Mouse (Mus musculus) CH12.LX (cell line): ENCODE measurements around the gene Otud7a.

Experiments used
- CHD2 ChIP-seq: IDR thresholded peaks from 2 replicates; pipeline ENCODE4 v1.6.1; 2011; ENCODE audit warnings: low read length, improper control_type of control experiment
- CTCF ChIP-seq, 2 experiments: IDR thresholded peaks in 1 of 2; conservative IDR thresholded peaks in 1 of 2; 2 replicates each; pipeline ENCODE4 v1.5.1; 2011 to 2012; ENCODE audit warnings: low read depth in 2 of 2, low read length in 2 of 2, improper control_type of control experiment in 1 of 2, inconsistent platforms in 1 of 2, mild to moderate bottlenecking in 1 of 2, moderate library complexity in 1 of 2
- EP300 ChIP-seq: IDR thresholded peaks from 2 replicates; pipeline ENCODE4 v1.6.1; 2011; ENCODE audit warnings: low read length, improper control_type of control experiment
- KAT2A ChIP-seq: IDR thresholded peaks from 2 replicates; pipeline ENCODE4 v1.6.1; 2012; ENCODE audit warnings: low read length, improper control_type of control experiment, inconsistent platforms; ENCODE audit not compliant: insufficient replicate concordance
- MAX ChIP-seq: IDR thresholded peaks from 2 replicates; pipeline ENCODE4 v1.6.1; 2011; ENCODE audit warnings: low read length, improper control_type of control experiment
- MAZ ChIP-seq: IDR thresholded peaks from 2 replicates; pipeline ENCODE4 v1.6.1; 2012; ENCODE audit warnings: low read depth, mild to moderate bottlenecking, inconsistent platforms, low read length, improper control_type of control experiment, moderate library complexity
- MEF2A ChIP-seq: IDR thresholded peaks from 2 replicates; pipeline ENCODE4 v1.6.1; 2014; ENCODE audit warnings: low read depth, mild to moderate bottlenecking, inconsistent platforms, low read length, improper control_type of control experiment, borderline replicate concordance
- NELFE ChIP-seq: IDR thresholded peaks from 2 replicates; pipeline ENCODE4 v1.6.1; 2011; ENCODE audit warnings: low read depth, low read length, improper control_type of control experiment
- POLR2A ChIP-seq: IDR thresholded peaks from 2 replicates; pipeline ENCODE4 v1.6.1; 2011; ENCODE audit warnings: low read depth, mild to moderate bottlenecking, improper control_type of control experiment, low read length
- POLR2AphosphoS2 ChIP-seq: IDR thresholded peaks from 2 replicates; pipeline ENCODE4 v1.6.1; 2011; ENCODE audit warnings: low read depth, low read length, improper control_type of control experiment
- SIN3A ChIP-seq: IDR thresholded peaks from 2 replicates; pipeline ENCODE4 v1.6.1; 2012; ENCODE audit warnings: low read length, improper control_type of control experiment, inconsistent platforms
- SMC3 ChIP-seq: IDR thresholded peaks from 2 replicates; pipeline ENCODE4 v1.6.1; 2011; ENCODE audit warnings: low read depth, low read length, improper control_type of control experiment
- USF1 ChIP-seq: IDR thresholded peaks from 2 replicates; pipeline ENCODE4 v1.6.1; 2014; ENCODE audit warnings: low read depth, mild to moderate bottlenecking, inconsistent platforms, low read length, improper control_type of control experiment

DNA sequence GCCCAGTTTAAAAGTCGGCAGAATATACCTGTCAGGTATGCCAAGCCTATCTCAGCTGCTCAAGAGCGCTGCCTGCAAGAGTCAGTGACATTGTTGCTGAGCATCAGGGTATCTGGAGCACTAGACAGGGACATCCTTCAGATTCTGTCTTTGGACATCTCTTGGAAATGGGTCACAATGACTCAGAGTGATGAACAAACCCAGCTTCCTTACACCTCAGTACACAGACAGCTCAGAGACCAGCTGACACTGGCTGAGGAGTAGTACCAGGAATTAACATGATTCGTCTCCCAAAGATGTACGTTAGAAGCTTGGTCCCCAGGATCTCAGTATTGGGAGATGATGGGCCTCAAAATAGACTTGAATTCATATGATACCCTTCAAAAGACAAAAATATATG lies 332.8 kb downstream of the Otud7a start:
- TF ChIP-seq SIN3A (no peak), CTCF (conservative IDR thresholded peaks at IDR 0.05 in 1 of 2, IDR thresholded peaks at IDR 0.05 in 1 of 2; ENCODE audit: low read depth in 2 of 2, low read length in 2 of 2) (no peak), SMC3 (no peak), POLR2A (no peak), NELFE (no peak), CHD2 (no peak), EP300 (no peak), MAX (no peak), KAT2A (no peak), MAZ (no peak), USF1 (no peak), POLR2AphosphoS2 (no peak), MEF2A (no peak)
